Mouse (Mus musculus): Measurements from ENCODE around the gene Arhgef10l. TPM values are rescaled to one million over a fixed set of nuclear protein-coding genes. Genes with fewer than 3 reads are reported as not detected.

The Arhgef10l gene
- polyA plus RNA-seq, 1 experiment = 52.7 TPM

GRCm38 (mm10) chr4:140592990-140593770, 72.6 kb downstream of the Arhgef10l start:
- Histone ChIP-seq H3K4me1 (ENCODE audit: control insufficient read depth, insufficient read depth, low read length) (peaks cover 14% of the 10 kb centered on the region), H3K27me3 (ENCODE audit: control insufficient read depth, insufficient read depth, low read length) (no peaks in the 10 kb centered on the region), H3K4me3 (replicated peaks; ENCODE audit: insufficient read depth, low read depth, low read length) (no peak overlapping the region), H3K27ac (ENCODE audit: insufficient read depth, low read length) (no peak overlapping the region)
- no peak for DNase-seq
- TF ChIP-seq CTCF (IDR thresholded peaks at IDR 0.05; ENCODE audit: borderline replicate concordance, insufficient read depth, low read depth, low read length) (no peak), POLR2A (IDR thresholded peaks at IDR 0.05; ENCODE audit: borderline replicate concordance, insufficient read depth, low read length) (no peak)
- WGBS = 57% methylated on average over 16 of the region's 16 CpGs

DNA sequence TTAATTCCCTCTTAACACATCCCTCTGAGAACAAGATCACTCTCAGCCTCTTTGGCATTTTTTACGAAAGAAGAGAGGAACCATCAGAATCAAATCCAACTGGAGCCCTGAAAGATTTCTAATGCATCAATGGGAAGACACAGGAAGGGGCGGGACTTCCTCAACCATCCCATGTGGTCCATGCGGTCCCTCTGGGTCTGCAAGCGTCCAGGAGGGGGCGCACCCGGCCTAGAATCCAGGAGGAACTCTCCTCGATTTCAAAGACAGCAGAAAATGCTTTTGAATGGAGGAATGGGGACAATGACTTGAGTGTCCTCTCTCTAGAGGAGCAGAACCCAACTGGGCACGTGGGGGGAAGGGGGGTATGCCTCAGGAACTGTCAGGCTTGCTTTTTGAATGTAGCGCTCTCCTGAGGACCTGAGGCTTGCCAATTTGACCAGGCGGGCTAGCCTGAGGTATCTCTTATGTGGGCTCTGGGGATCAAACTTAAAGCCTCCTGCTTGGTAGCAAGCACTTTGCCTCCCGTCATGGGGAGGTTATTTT, 73.5 kb downstream of the Arhgef10l start:
- Histone ChIP-seq H3K4me1 (ENCODE audit: control insufficient read depth, insufficient read depth, low read length) (peaks cover 10% of the 10 kb centered on the region), H3K27me3 (ENCODE audit: control insufficient read depth, insufficient read depth, low read length) (no peaks in the 10 kb centered on the region), H3K4me3 (replicated peaks; ENCODE audit: insufficient read depth, low read depth, low read length) (no peak overlapping the region), H3K27ac (ENCODE audit: insufficient read depth, low read length) (no peak overlapping the region)
- WGBS = 37% methylated on average over 11 of the region's 11 CpGs
- TF ChIP-seq CTCF (IDR thresholded peaks at IDR 0.05; ENCODE audit: borderline replicate concordance, insufficient read depth, low read depth, low read length) = peak; percentile 84
- TF ChIP-seq POLR2A (IDR thresholded peaks at IDR 0.05; ENCODE audit: borderline replicate concordance, insufficient read depth, low read length) = no peak
- peak; percentile 76 to 85 for DNase-seq

DNA sequence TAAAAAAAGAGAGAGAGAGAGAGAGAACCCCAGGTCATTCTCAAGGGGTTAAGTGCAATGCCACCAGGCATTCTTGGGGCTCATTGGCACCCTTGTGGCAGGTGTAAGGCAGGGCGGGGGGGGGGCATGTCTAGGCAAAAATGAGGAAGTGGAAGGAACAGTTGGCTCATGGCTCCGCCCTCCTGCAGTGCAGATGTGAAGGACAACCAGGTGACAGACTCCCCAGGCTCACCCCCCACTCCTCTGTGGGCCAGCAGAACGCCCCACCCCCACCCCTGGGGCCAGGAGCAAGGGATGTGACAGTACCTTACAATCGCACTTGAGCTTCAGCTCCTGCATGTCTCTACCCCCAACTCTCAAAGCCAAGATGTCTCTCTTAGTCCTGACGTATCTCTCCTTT, 79.3 kb downstream of the Arhgef10l start:
- H3K4me1 ChIP-seq (ENCODE audit: control insufficient read depth, insufficient read depth, low read length) = peaks cover 14% of the 10 kb centered on the region
- 83% methylated on average over 5 of the region's 5 CpGs for WGBS
- TF ChIP-seq CTCF (IDR thresholded peaks at IDR 0.05; ENCODE audit: borderline replicate concordance, insufficient read depth, low read depth, low read length) (no peak), POLR2A (IDR thresholded peaks at IDR 0.05; ENCODE audit: borderline replicate concordance, insufficient read depth, low read length) (no peak)

DNA sequence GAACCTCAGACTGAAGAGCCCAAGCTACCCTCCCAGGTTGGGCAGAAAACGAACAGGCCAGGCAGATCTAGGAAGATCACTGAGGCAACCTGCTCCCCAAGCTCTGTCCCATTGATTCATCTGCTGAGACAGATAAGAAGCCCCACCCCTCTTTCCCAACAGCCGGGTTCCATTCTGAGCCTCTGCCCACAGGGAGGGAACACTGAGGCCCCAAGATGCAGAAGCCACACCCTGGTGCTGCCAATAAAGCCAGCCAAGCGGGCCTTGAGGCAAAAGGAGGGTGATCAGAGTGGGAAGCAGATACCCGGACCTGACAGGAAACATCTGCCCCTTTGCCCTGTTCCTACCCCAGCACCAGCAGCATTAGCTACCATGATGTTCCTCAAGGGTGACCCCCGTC, 81.6 kb downstream of the Arhgef10l start:
- DNase-seq = no peak
- WGBS = 74% methylated on average over 5 of the region's 5 CpGs
- Histone ChIP-seq H3K27me3 (ENCODE audit: control insufficient read depth, insufficient read depth, low read length) (no peaks in the 10 kb centered on the region), H3K4me1 (ENCODE audit: control insufficient read depth, insufficient read depth, low read length) (peaks cover 34% of the 10 kb centered on the region), H3K4me3 (replicated peaks; ENCODE audit: insufficient read depth, low read depth, low read length) (no peak overlapping the region), H3K27ac (ENCODE audit: insufficient read depth, low read length) (no peak overlapping the region)
- TF ChIP-seq POLR2A (IDR thresholded peaks at IDR 0.05; ENCODE audit: borderline replicate concordance, insufficient read depth, low read length) (no peak), CTCF (IDR thresholded peaks at IDR 0.05; ENCODE audit: borderline replicate concordance, insufficient read depth, low read depth, low read length) (no peak)

More for the DNA sequence above, 79.3 kb downstream of the Arhgef10l start:
- H3K27me3 ChIP-seq (ENCODE audit: control insufficient read depth, insufficient read depth, low read length) = no peaks in the 10 kb centered on the region
- H3K4me3 ChIP-seq (replicated peaks; ENCODE audit: insufficient read depth, low read depth, low read length) = no peak overlapping the region
- DNase-seq = no peak
- no peak overlapping the region for H3K27ac ChIP-seq (ENCODE audit: insufficient read depth, low read length)

DNA sequence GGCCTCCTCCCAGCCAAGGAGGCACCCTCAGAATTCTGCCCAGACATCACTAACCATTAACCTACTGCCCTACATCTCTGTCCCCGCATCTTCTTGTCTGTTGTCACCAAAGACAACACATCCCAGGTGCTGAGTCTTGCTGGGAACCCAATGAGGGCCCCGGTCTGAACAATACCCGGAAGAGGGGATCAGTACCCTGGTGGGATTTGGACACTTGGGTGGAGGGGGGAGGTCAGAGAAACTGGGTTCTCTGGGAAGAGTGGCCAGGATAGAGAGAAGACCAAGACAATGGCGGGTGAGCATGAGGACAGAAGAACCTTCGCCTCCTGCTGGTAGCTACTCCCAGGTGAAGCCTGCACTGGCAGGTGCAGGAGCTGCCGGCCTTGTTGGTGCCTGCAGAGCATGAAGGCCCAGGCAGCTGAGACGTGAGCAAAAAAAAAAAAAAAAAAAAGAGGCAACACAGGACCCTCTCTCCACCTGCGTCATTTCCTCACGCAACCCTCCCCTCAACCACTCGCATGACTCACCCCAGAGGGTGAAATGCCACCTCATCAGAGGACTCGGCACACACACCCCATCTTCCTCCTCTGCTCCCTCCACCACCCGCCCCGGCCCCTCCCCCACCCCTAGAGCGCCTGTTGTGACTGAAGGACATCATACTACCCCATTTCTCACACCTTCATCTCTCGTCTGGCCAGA, 83.3 kb downstream of the Arhgef10l start:
- WGBS = 69% methylated on average over 15 of the region's 15 CpGs
- H3K27me3 ChIP-seq (ENCODE audit: control insufficient read depth, insufficient read depth, low read length) = no peaks in the 10 kb centered on the region
- H3K4me1 ChIP-seq (ENCODE audit: control insufficient read depth, insufficient read depth, low read length) = peaks cover 45% of the 10 kb centered on the region
- TF ChIP-seq POLR2A (IDR thresholded peaks at IDR 0.05; ENCODE audit: borderline replicate concordance, insufficient read depth, low read length) = no peak
- TF ChIP-seq CTCF (IDR thresholded peaks at IDR 0.05; ENCODE audit: borderline replicate concordance, insufficient read depth, low read depth, low read length) = no peak
- H3K27ac ChIP-seq (ENCODE audit: insufficient read depth, low read length) = no peak overlapping the region
- no peak overlapping the region for H3K4me3 ChIP-seq (replicated peaks; ENCODE audit: insufficient read depth, low read depth, low read length)
- DNase-seq = no peak

- 15% methylated on average over 23 of the region's 23 CpGs for WGBS
- peak; percentile 54 to 60 for DNase-seq
- Histone ChIP-seq H3K4me3 (replicated peaks; ENCODE audit: insufficient read depth, low read depth, low read length) (no peak overlapping the region), H3K27me3 (ENCODE audit: control insufficient read depth, insufficient read depth, low read length) (no peaks in the 10 kb centered on the region), H3K27ac (ENCODE audit: insufficient read depth, low read length) (no peak overlapping the region), H3K4me1 (ENCODE audit: control insufficient read depth, insufficient read depth, low read length) (peaks cover 45% of the 10 kb centered on the region)
- TF ChIP-seq POLR2A (IDR thresholded peaks at IDR 0.05; ENCODE audit: borderline replicate concordance, insufficient read depth, low read length) (no peak), CTCF (IDR thresholded peaks at IDR 0.05; ENCODE audit: borderline replicate concordance, insufficient read depth, low read depth, low read length) (no peak)
Measured at GRCm38 (mm10) chr4:140581730-140582389, 84.0 kb downstream of the Arhgef10l start.

GRCm38 (mm10) chr4:140581341-140581729, 84.5 kb downstream of the Arhgef10l start:
- TF ChIP-seq CTCF (IDR thresholded peaks at IDR 0.05; ENCODE audit: borderline replicate concordance, insufficient read depth, low read depth, low read length) = no peak
- no peak for TF ChIP-seq POLR2A (IDR thresholded peaks at IDR 0.05; ENCODE audit: borderline replicate concordance, insufficient read depth, low read length)
- no peak overlapping the region for H3K4me3 ChIP-seq (replicated peaks; ENCODE audit: insufficient read depth, low read depth, low read length)
- DNase-seq = no peak
- no peaks in the 10 kb centered on the region for H3K27me3 ChIP-seq (ENCODE audit: control insufficient read depth, insufficient read depth, low read length)
- no peak overlapping the region for H3K27ac ChIP-seq (ENCODE audit: insufficient read depth, low read length)
- 64% methylated on average over 16 of the region's 16 CpGs for WGBS
- peaks cover 45% of the 10 kb centered on the region for H3K4me1 ChIP-seq (ENCODE audit: control insufficient read depth, insufficient read depth, low read length)
